ENCODE assay signal across 31 mouse cellular contexts in genomic region chr1:90212901-90213300, GRCm38 (mm10). TPM values are rescaled to one million over a fixed set of nuclear protein-coding genes. Genes with fewer than 3 reads are reported as not detected.
DNase-seq lines count a peak whose midpoint lies in the region; ATAC-seq lines count a peak whose summit lies in the region.
"Had no signal": no experiment of that assay in that cellular context is flagged by ENCODE, and none has a peak within 500 bp of the region (broad histone marks: within the 10 kb centered on the region; RNA-seq: fewer than 3 reads in every experiment).

No protein-coding gene starts in this region.

- H3K4me3 ChIP-seq in hindbrain, embryonic 16.5 days (ENCODE audit: low read length) = no peak overlapping the region
- H3K4me3 ChIP-seq in hindbrain, embryonic 12.5 days = no peak overlapping the region
- H3K4me3 ChIP-seq: embryonic facial prominence, embryonic 12.5 days; neural tube, embryonic 13.5 days had no signal

- H3K9ac ChIP-seq in hindbrain, embryonic 16.5 days (ENCODE audit: low read depth, low read length) = no peak overlapping the region
- no peak overlapping the region for H3K9ac ChIP-seq in hindbrain, embryonic 12.5 days
- H3K9ac ChIP-seq: embryonic facial prominence, embryonic 12.5 days; liver, embryonic 14.5 days; neural tube, embryonic 13.5 days had no signal

- no peak overlapping the region for H3K27ac ChIP-seq in hindbrain, embryonic 16.5 days (ENCODE audit: low read depth, low read length)
- H3K27ac ChIP-seq in hindbrain, embryonic 12.5 days = no peak overlapping the region
- H3K27ac ChIP-seq: embryonic facial prominence, embryonic 12.5 days; liver, embryonic 14.5 days; macrophage; neural tube, embryonic 13.5 days; stomach, postnatal 0 days had no signal

- H3K27me3 ChIP-seq in hindbrain, embryonic 16.5 days (replicated peaks; ENCODE audit: control insufficient read depth, insufficient read depth, low read length) = no peaks in the 10 kb centered on the region
- H3K27me3 ChIP-seq in hindbrain, embryonic 12.5 days = no peaks in the 10 kb centered on the region
- H3K27me3 ChIP-seq: embryonic facial prominence, embryonic 12.5 days; neural tube, embryonic 13.5 days had no signal

- no peak overlapping the region for H3K4me2 ChIP-seq in hindbrain, embryonic 16.5 days (ENCODE audit: low read length)
- no peak overlapping the region for H3K4me2 ChIP-seq in hindbrain, embryonic 12.5 days (replicated peaks)
- H3K4me2 ChIP-seq: embryonic facial prominence, embryonic 12.5 days; heart, embryonic 11.5 days; neural tube, embryonic 13.5 days had no signal

- H3K36me3 ChIP-seq in hindbrain, embryonic 16.5 days (ENCODE audit: control insufficient read depth, insufficient read depth, low read length) = no peaks in the 10 kb centered on the region
- H3K36me3 ChIP-seq in hindbrain, embryonic 12.5 days = peaks cover 35% of the 10 kb centered on the region

- no peak for DNase-seq in frontal cortex, postnatal 14 days (ENCODE audit: low spot score in 2 of 2)
- DNase-seq in left cerebral cortex, postnatal 4 days = peak; percentile 72
- DNase-seq in left cerebral cortex, postnatal 25 days (ENCODE audit: low spot score in 2 of 2) = no peak
- DNase-seq: adrenal gland, postnatal 25 days; B cell, adult 2 months; cerebellum, adult 18-20 months; embryo, embryonic 11 days; heart, postnatal 10 days; layer of hippocampus, postnatal 36 days; liver; lung, adult 2 months; lung, postnatal 10 days; right cerebral cortex, postnatal 4 days; thymus, adult 18-20 months; thymus, postnatal 25 days had no signal

- ATAC-seq in frontal cortex, adult (ENCODE audit: low TSS enrichment) = 0 out of 2 replicates have a peak, but pooled peaks have one; percentile 10
- ATAC-seq in hindbrain, embryonic 16.5 days = peak; percentile 20; the same call in 1 of the 2 replicates
- no peak for ATAC-seq in hindbrain, embryonic 12.5 days (ENCODE audit: low FRiP score)
- ATAC-seq: intestine, embryonic 16.5 days had no signal

- peaks cover 18% of the 10 kb centered on the region for H3K4me1 ChIP-seq in hindbrain, embryonic 16.5 days (ENCODE audit: control insufficient read depth, insufficient read depth, low read depth, low read length)
- H3K4me1 ChIP-seq in hindbrain, embryonic 12.5 days = peaks cover 50% of the 10 kb centered on the region

- intact Hi-C loops in left cerebral cortex, postnatal 4 days (cut with DNase I) = no loop called here
- intact Hi-C loops in left cerebral cortex, postnatal 25 days (cut with DNase I) = no loop called here

- H3K9me3 ChIP-seq in hindbrain, embryonic 16.5 days (ENCODE audit: control insufficient read depth, low read length) = no peaks in the 10 kb centered on the region; the same call in 1 of the 2 replicates
- no peaks in the 10 kb centered on the region for H3K9me3 ChIP-seq in hindbrain, embryonic 12.5 days (replicated peaks)
- H3K9me3 ChIP-seq: embryonic facial prominence, embryonic 12.5 days; neural tube, embryonic 13.5 days had no signal

- 67% methylated on average over 6 of the region's 6 CpGs for WGBS in hindbrain, embryonic 16.5 days
- 82% methylated on average over 6 of the region's 6 CpGs for WGBS in hindbrain, embryonic 12.5 days

RNA-seq across cellular contexts. Expression of gene Ackr3, which starts 9.1 kb away (rescaled TPM):
- 10.8 and 11.5 TPM in 2 replicates for polyA plus RNA-seq in hindbrain, embryonic 16.5 days (2015; fragmentation: Nextera tagmentation; extraction: Ambion mirVana)
- 26.9 and 27.6 TPM in 2 replicates for polyA plus RNA-seq in hindbrain, embryonic 12.5 days (2016; fragmentation: Nextera tagmentation; extraction: Ambion mirVana)
- total RNA-seq in left cerebral cortex, postnatal 4 days (2021) = 1 to 10 TPM; 7.3 to 9.0 TPM
- 1 to 10 TPM; 7.2 to 8.6 TPM for total RNA-seq in left cerebral cortex, postnatal 25 days (2021)
- polyA plus RNA-seq: macrophage had no signal

RNA-seq across cellular contexts. Expression of gene Iqca, which starts 59.7 kb away (rescaled TPM):
- 0.98 and 1.3 TPM in 2 replicates for polyA plus RNA-seq in hindbrain, embryonic 16.5 days (2015; fragmentation: Nextera tagmentation; extraction: Ambion mirVana)
- 0.84 and 1.3 TPM in 2 replicates for polyA plus RNA-seq in hindbrain, embryonic 12.5 days (2016; fragmentation: Nextera tagmentation; extraction: Ambion mirVana)
- under 1 TPM; 0.79 to 0.88 TPM for total RNA-seq in left cerebral cortex, postnatal 4 days (2021)
- under 1 TPM; 0.32 to 0.64 TPM for total RNA-seq in left cerebral cortex, postnatal 25 days (2021)
- total RNA-seq: adrenal gland, adult 18-20 months; adrenal gland, postnatal 25 days; gastrocnemius, adult 18-20 months; gastrocnemius, postnatal 4 days; heart, postnatal 10 days; hematopoietic stem cell, adult 5-6 weeks had no signal
- polyA plus RNA-seq: heart, embryonic 11.5 days; intestine, embryonic 16.5 days; large intestine, adult 2 months; macrophage; neural tube, embryonic 13.5 days; spleen, adult 2 months; stomach, postnatal 0 days had no signal
